ENCODE assay signal across 10 mouse cellular contexts in genomic region chrX:165362798-165363197, GRCm38 (mm10). TPM values are rescaled to one million over a fixed set of nuclear protein-coding genes. Genes with fewer than 3 reads are reported as not detected.
A peak's percentile ranks its signal among the peaks of the same experiment; 100 is the strongest.
DNase-seq lines count a peak whose midpoint lies in the region; ATAC-seq and TF ChIP-seq lines count a peak whose summit lies in the region.
"Had no signal": no experiment of that assay in that cellular context is flagged by ENCODE, and none has a peak within 500 bp of the region (broad histone marks: within the 10 kb centered on the region; RNA-seq: fewer than 3 reads in every experiment).

No protein-coding gene starts in this region.

- DNase-seq in gastrocnemius, adult 18-20 months (ENCODE audit: low spot score): peak; percentile 11
- DNase-seq in gastrocnemius, adult 8-10 months (ENCODE audit: low spot score in 2 of 2): no peak
- DNase-seq in retina, postnatal 1 day: peak; percentile 47
- no peak for DNase-seq in retina, embryonic 14.5 days (ENCODE audit: low spot score)
- peak; percentile 12 for DNase-seq in gastrocnemius, postnatal 10 days
- peak; percentile 14 for DNase-seq in lung, adult 2 months

- no peak for TF ChIP-seq CTCF in lung, adult 2 months (IDR thresholded peaks at IDR 0.05; ENCODE audit: insufficient read depth, low read length)

- no peaks in the 10 kb centered on the region for H3K4me1 ChIP-seq in lung, adult 2 months (ENCODE audit: control insufficient read depth, insufficient read depth, low read length)
- H3K4me1 ChIP-seq: heart, embryonic 15.5 days; lung, embryonic 15.5 days had no signal

- no peak for ATAC-seq in monocyte, adult 5-6 weeks (replicated peaks; ENCODE audit: insufficient number of reproducible peaks, low FRiP score, low TSS enrichment, poor library complexity, severe bottlenecking)
- ATAC-seq in inflammation-experienced regulatory T-cells, adult 6 months: no peak

- TF ChIP-seq POLR2A in lung, adult 2 months (IDR thresholded peaks at IDR 0.05; ENCODE audit: borderline replicate concordance, extremely low read depth, low read depth, low read length): no peak

- H3K4me3 ChIP-seq in lung, adult 2 months (replicated peaks; ENCODE audit: extremely low read depth, low read depth, low read length): no peak overlapping the region
- H3K4me3 ChIP-seq: heart, embryonic 15.5 days; lung, embryonic 15.5 days had no signal

- WGBS in lung, adult 2 months: 47% methylated on average over 1 of the region's 1 CpGs

RNA-seq across cellular contexts. Expression of gene Glra2, which starts 35.6 kb away (rescaled TPM):
- total RNA-seq in gastrocnemius, adult 18-20 months (2021): not detected
- not detected for total RNA-seq in gastrocnemius, adult 8-10 months (2022)
- total RNA-seq in gastrocnemius, postnatal 10 days (2021): under 1 TPM in 1 of 2 experiments, not detected in 1; 0.11 TPM
- polyA plus RNA-seq in lung, adult 2 months (2012; rRNA removed): not detected in 2 replicates
- total RNA-seq in monocyte, adult 5-6 weeks (2017): not detected in 3 replicates
- polyA plus RNA-seq in inflammation-experienced regulatory T-cells, adult 6 months (2017; shearing (Covaris generic)): not detected
- polyA plus RNA-seq: heart, embryonic 15.5 days had no signal

Comparison
In these comparisons a context has a peak if more than half of its experiments do, and no peak if none do; other contexts are left out.
1. DNase-seq: peak in gastrocnemius, adult 18-20 months (single experiment), retina, postnatal 1 day (single experiment), gastrocnemius, postnatal 10 days (single experiment) and lung, adult 2 months (single experiment); none in gastrocnemius, adult 8-10 months (0 of 2) and retina, embryonic 14.5 days (single experiment).